Mouse (Mus musculus) MEL (cell line): Measurements from ENCODE around the gene Rbmxl1.

Source experiments
- CHD2 ChIP-seq: IDR thresholded peaks from 2 replicates; pipeline ENCODE4 v1.6.1; 2011; ENCODE audit warnings: low read length, improper control_type of control experiment
- CTCF ChIP-seq, 3 experiments: IDR thresholded peaks in 2 of 3; conservative IDR thresholded peaks in 1 of 3; 2 replicates each; pipeline ENCODE4 v1.5.1; 2011 to 2012; ENCODE audit warnings: low read length in 3 of 3, low read depth in 2 of 3, mild to moderate bottlenecking in 2 of 3, improper control_type of control experiment in 1 of 3, inconsistent platforms in 1 of 3, mixed read lengths in 1 of 3, moderate library complexity in 1 of 3; ENCODE audit not compliant: control insufficient read depth in 1 of 3, insufficient read depth in 1 of 3, poor library complexity in 1 of 3, severe bottlenecking in 1 of 3
- EP300 ChIP-seq, 2 experiments: IDR thresholded peaks; 2 replicates each; pipeline ENCODE4 v1.6.1; 2011; ENCODE audit warnings: improper control_type of control experiment in 2 of 2, low read length in 2 of 2, low read depth in 1 of 2, mild to moderate bottlenecking in 1 of 2
- KAT2A ChIP-seq: conservative IDR thresholded peaks from 2 replicates; pipeline ENCODE4 v1.6.1; 2012; ENCODE audit warnings: low read depth, low read length, improper control_type of control experiment, inconsistent platforms
- MAX ChIP-seq: IDR thresholded peaks from 2 replicates; pipeline ENCODE4 v1.6.1; 2011; ENCODE audit warnings: low read length, improper control_type of control experiment
- MXI1 ChIP-seq: IDR thresholded peaks from 2 replicates; pipeline ENCODE4 v1.6.1; 2011; ENCODE audit warnings: mild to moderate bottlenecking, low read depth, low read length, improper control_type of control experiment
- POLR2A ChIP-seq, 2 experiments: IDR thresholded peaks; 2 replicates each; pipeline ENCODE4 v1.6.1; 2011 to 2012; ENCODE audit warnings: low read length in 2 of 2, mild to moderate bottlenecking in 2 of 2, control low read depth in 1 of 2, improper control_type of control experiment in 1 of 2, low read depth in 1 of 2, moderate library complexity in 1 of 2; ENCODE audit not compliant: control insufficient read depth in 1 of 2, insufficient read depth in 1 of 2, poor library complexity in 1 of 2
- POLR2AphosphoS5 ChIP-seq: IDR thresholded peaks from 2 replicates; pipeline ENCODE4 v1.6.1; 2012; ENCODE audit warnings: low read depth, borderline replicate concordance, mild to moderate bottlenecking, inconsistent platforms, low read length, moderate library complexity, mixed read lengths
- RAD21 ChIP-seq: IDR thresholded peaks from 2 replicates; pipeline ENCODE4 v1.6.1; 2011; ENCODE audit warnings: mild to moderate bottlenecking, low read depth, low read length, improper control_type of control experiment
- RCOR1 ChIP-seq: IDR thresholded peaks from 2 replicates; pipeline ENCODE4 v1.6.1; 2012; ENCODE audit warnings: low read depth, mild to moderate bottlenecking, inconsistent platforms, low read length, improper control_type of control experiment
- SIN3A ChIP-seq: IDR thresholded peaks from 2 replicates; pipeline ENCODE4 v1.6.1; 2012; ENCODE audit warnings: low read length, improper control_type of control experiment, inconsistent platforms
- TAL1 ChIP-seq: IDR thresholded peaks from 2 replicates; pipeline ENCODE4 v1.6.1; 2012; ENCODE audit warnings: mild to moderate bottlenecking, inconsistent platforms, low read length, moderate library complexity, mixed read lengths
- USF1 ChIP-seq: IDR thresholded peaks from 2 replicates; pipeline ENCODE4 v1.6.1; 2014; ENCODE audit warnings: low read depth, mild to moderate bottlenecking, inconsistent platforms, low read length, improper control_type of control experiment, moderate library complexity
- ZC3H11A ChIP-seq: IDR thresholded peaks from 2 replicates; pipeline ENCODE4 v1.6.1; 2012; ENCODE audit warnings: low read depth, mild to moderate bottlenecking, inconsistent platforms, low read length, improper control_type of control experiment

DNA sequence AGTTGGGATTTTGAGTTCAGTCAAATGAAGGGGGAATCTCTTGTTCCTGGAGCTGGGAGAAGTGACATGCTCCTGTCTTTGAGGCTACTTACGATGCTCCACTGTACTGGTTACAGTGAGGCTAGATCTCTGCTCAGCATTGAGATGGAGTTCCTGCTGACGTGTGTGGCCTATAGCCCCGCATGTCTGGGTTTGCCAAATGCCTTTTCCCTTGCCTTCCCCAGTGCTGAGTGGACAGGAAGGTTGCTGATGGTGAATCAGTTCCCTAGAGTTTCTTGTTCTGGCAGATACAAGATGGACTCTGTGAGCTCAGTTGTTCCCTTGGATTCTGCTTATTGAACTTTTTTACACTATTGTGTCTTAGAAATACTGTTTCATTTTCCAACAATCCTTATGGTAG is 2.2 kb upstream of the Rbmxl1 start:
- TF ChIP-seq CTCF (IDR thresholded peaks at IDR 0.05 in 2 of 3, conservative IDR thresholded peaks at IDR 0.05 in 1 of 3; ENCODE audit: control insufficient read depth in 1 of 3, insufficient read depth in 1 of 3, low read depth in 2 of 3, low read length in 3 of 3, poor library complexity in 1 of 3, severe bottlenecking in 1 of 3) = no peak
- no peak for TF ChIP-seq POLR2A (IDR thresholded peaks at IDR 0.05; ENCODE audit: control insufficient read depth in 1 of 2, insufficient read depth in 1 of 2, low read depth in 1 of 2, low read length in 2 of 2, poor library complexity in 1 of 2)
- TF ChIP-seq SIN3A = no peak
- TF ChIP-seq POLR2AphosphoS5 = no peak
- no peak for TF ChIP-seq RAD21
- no peak for TF ChIP-seq RCOR1
- no peak for TF ChIP-seq MAX
- TF ChIP-seq ZC3H11A = no peak
- no peak for TF ChIP-seq TAL1
- no peak for TF ChIP-seq CHD2
- TF ChIP-seq EP300 (IDR thresholded peaks at IDR 0.05; ENCODE audit: low read depth in 1 of 2, low read length in 2 of 2) = no peak
- no peak for TF ChIP-seq MXI1
- no peak for TF ChIP-seq USF1
- no peak for TF ChIP-seq KAT2A
